Mouse (Mus musculus) midbrain, embryonic 13.5 days (tissue): ENCODE results near the gene Ndrg2. TPM values are rescaled to one million over a fixed set of nuclear protein-coding genes. Genes with fewer than 3 reads are reported as not detected.
A peak's percentile ranks its signal among the peaks of the same experiment; 100 is the strongest.

ENCODE experiments used
- ATAC-seq: fragments of 200-750 bp; cut with Nextera tagmentation; 2 replicates; pipeline ENCODE4 v1.8.0; 2017; ENCODE audit warnings: mild to moderate bottlenecking, moderate TSS enrichment, moderate library complexity
- H3K27ac ChIP-seq: fragments of 300-500 bp; sonication (generic); 2 replicates; pipeline ENCODE4 v1.5.1; 2015; ENCODE audit warnings: inconsistent platforms, mild to moderate bottlenecking, moderate library complexity
- H3K27me3 ChIP-seq: fragments of 300-500 bp; sonication (generic); 2 replicates; pipeline ENCODE4 v1.6.1; 2015; ENCODE audit warnings: mild to moderate bottlenecking, inconsistent platforms
- H3K36me3 ChIP-seq: fragments of 300-500 bp; sonication (generic); 2 replicates; pipeline ENCODE4 v1.6.1; 2015; ENCODE audit warnings: mild to moderate bottlenecking, inconsistent platforms
- H3K4me1 ChIP-seq: fragments of 300-500 bp; sonication (generic); replicated peaks from 2 replicates; pipeline ENCODE4 v1.6.1; 2015; ENCODE audit warnings: inconsistent platforms
- H3K4me2 ChIP-seq: fragments of 300-500 bp; sonication (generic); replicated peaks from 2 replicates; pipeline ENCODE4 v1.6.1; 2015; ENCODE audit warnings: moderate library complexity, mild to moderate bottlenecking, inconsistent platforms
- H3K4me3 ChIP-seq: fragments of 300-500 bp; sonication (generic); replicated peaks from 2 replicates; pipeline ENCODE4 v1.5.1; 2015; ENCODE audit warnings: mild to moderate bottlenecking, inconsistent platforms
- H3K9ac ChIP-seq: fragments of 300-500 bp; sonication (generic); replicated peaks from 2 replicates; pipeline ENCODE4 v1.6.1; 2015; ENCODE audit warnings: mild to moderate bottlenecking, inconsistent platforms
- H3K9me3 ChIP-seq: fragments of 300-500 bp; sonication (generic); 2 replicates; pipeline ENCODE4 v1.6.1; 2016; ENCODE audit warnings: mild to moderate bottlenecking, inconsistent platforms
- WGBS: fragments of 180-500 bp; shearing (Covaris S2); methylation state at CpG from one replicate; pipeline ENCODE4 v1.1.7; 2015; 5-methylcytosine and 5-hydroxymethylcytosine counted together
- polyA plus RNA-seq: library from polyadenylated mRNA; unstranded; fragments of >200 nt; fragmentation: Nextera tagmentation; extraction: Ambion mirVana; gene quantifications from 2 replicates; pipeline ENCODE4 v1.2.1, GENCODE M21; 2015

Ndrg2 gene
- polyA plus RNA-seq: 66.6 and 69.7 TPM in 2 replicates

DNA sequence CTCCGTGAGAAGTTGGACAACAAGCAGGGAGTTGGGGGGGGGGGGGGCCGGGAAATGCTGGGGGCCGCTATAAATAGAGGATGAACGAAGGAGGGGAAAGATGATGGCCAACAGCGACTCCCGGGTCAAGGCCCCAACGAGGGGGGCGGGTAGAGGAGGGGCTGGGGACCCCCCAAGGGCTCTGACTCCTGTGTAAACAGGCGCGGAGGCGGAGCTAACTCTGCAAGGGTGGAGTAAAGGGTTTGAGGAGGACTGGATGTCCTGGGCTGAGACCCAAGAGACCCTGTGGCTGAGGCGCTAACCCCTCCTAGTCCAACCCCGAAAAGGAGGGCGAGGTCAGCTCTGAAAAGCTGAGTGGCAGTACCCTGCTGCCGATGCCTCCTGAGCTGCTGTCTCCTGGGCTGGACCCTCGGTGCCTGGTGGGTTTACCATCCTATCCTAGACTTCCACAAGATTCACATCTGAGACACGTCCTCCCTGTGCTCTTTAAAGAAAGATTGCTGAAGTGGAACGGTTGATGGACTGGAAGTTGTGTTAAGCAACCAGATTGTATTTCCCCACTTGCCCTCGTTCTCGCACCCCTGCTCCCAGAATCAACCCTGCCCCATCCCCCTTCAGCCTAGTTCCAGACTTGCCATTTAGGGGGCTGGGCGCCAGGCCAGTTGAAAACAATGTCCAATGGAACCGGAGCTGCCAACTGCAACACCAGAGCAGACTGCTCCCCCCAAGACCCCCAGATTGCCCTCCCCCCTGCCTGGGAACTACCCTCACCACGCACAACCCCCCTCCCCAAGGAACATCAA is at the start of gene Ndrg2:
Gene Ndrg2 (minus strand): TSS at position 199 of the 803 bp plus-strand sequence.
- WGBS: under 1% methylated on average over 22 of the region's 23 CpGs
- Histone ChIP-seq H3K4me3 (peak within 1 kb of the TSS; percentile 61), H3K9ac (peak within 1 kb of the TSS; percentile 77), H3K27ac (peak within 1 kb of the TSS; percentile 65), H3K4me2 (peak within 1 kb of the TSS; percentile 99), H3K27me3 (peaks cover 7% of the 10 kb centered on the region), H3K36me3 (no peaks in the 10 kb centered on the region), H3K4me1 (peaks cover 25% of the 10 kb centered on the region), H3K9me3 (no peaks in the 10 kb centered on the region)
- ATAC-seq: peak; percentile 68

DNA sequence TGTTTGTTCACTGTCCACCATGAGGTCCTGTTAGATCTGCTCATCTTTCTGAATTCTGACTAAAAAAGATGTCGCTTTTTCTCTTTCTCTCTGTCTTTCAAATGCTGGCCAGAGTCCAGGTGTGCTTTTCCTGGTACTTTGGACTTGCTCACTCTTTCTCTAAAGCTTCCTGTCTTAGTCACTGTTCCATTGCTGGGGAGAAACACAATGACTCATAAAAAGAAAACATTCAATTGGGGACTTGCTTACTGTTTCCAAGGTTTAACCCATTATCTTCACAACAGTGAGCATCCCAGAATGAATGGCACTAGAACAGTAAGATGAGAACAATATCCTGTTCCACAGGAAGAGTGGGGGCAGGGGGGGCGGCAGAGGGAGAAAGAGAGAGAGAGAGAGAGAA is 46.4 kb upstream of the Ndrg2 start:
- Histone ChIP-seq H3K4me1 (no peaks in the 10 kb centered on the region), H3K27ac (no peak overlapping the region), H3K9ac (no peak overlapping the region), H3K9me3 (no peaks in the 10 kb centered on the region), H3K36me3 (no peaks in the 10 kb centered on the region), H3K4me2 (no peak overlapping the region), H3K27me3 (no peaks in the 10 kb centered on the region), H3K4me3 (no peak overlapping the region)
- ATAC-seq: no peak
- 84% methylated on average over 2 of the region's 2 CpGs for WGBS

DNA sequence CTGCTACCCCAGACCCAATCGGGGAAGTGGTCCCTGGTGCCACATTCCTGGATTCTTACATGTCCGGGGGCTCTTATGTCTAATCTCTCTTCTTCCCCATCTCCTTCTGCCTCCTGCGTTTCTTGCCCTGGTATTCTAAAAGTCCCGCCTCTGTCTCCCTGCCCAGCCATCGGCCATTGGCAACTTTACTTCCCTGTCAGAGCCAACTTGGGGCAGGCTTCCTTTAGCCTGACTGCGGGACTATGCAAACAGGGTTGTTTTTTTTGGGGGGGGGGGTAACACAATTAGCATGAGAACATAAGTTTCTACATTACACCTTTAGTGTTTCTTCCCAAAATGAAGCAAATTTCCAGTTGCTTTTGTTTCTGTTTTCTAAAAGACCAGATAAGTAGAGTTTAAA is 29.4 kb upstream of the Ndrg2 start:
- Histone ChIP-seq H3K4me2 (no peak overlapping the region), H3K4me1 (no peaks in the 10 kb centered on the region), H3K27me3 (no peaks in the 10 kb centered on the region), H3K27ac (no peak overlapping the region), H3K36me3 (no peaks in the 10 kb centered on the region), H3K9ac (no peak overlapping the region), H3K4me3 (no peak overlapping the region), H3K9me3 (no peaks in the 10 kb centered on the region)
- WGBS: 86% methylated on average over 6 of the region's 6 CpGs
- ATAC-seq: no peak

DNA sequence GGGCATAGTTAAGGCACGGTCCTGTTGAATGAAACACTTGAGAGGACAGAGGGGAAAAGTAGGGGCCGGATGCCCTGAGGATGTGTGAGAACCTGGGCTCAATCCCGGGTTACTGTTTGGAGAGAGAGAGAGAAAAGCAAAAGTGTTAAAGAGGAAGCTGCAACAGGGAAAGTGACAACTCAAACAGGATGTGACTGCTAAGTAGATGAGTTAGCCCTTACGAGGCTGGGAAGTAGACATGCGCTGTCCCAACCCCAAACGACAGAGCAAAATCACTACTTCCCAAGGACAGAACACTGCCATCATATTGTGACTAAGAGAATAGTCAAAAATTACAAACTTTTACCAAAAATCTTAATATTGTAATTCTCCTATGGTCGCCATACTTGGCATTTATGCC is 28.3 kb upstream of the Ndrg2 start:
- H3K4me1 ChIP-seq: no peaks in the 10 kb centered on the region
- WGBS: 78% methylated on average over 7 of the region's 7 CpGs
- no peak overlapping the region for H3K9ac ChIP-seq

DNA sequence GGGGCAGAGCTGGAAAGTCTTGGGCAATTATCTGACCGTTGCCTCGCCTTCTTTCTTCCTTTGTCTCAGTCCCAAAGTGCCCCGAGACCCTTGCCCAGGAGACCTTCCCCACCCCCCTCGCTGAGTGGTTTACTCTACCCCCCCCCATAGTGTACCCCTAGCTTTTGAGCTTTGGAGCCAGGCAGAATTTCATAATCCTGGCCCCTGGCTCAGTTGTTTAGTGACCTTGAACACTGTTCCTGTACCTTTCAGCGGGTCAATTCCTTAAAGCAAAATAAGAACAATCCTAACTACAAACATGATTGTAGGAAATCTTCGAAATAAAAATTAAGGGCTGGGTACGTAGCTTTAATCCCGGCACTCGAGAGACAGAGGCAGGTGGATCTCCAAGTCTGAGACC is 27.6 kb upstream of the Ndrg2 start:
- Histone ChIP-seq H3K4me2 (no peak overlapping the region), H3K27me3 (no peaks in the 10 kb centered on the region), H3K4me1 (no peaks in the 10 kb centered on the region), H3K9me3 (no peaks in the 10 kb centered on the region), H3K9ac (no peak overlapping the region), H3K4me3 (no peak overlapping the region), H3K27ac (no peak overlapping the region), H3K36me3 (no peaks in the 10 kb centered on the region)
- ATAC-seq: no peak
- 55% methylated on average over 9 of the region's 9 CpGs for WGBS

More for the DNA sequence above, 28.3 kb upstream of the Ndrg2 start:
- ATAC-seq: no peak
- Histone ChIP-seq H3K9me3 (no peaks in the 10 kb centered on the region), H3K36me3 (no peaks in the 10 kb centered on the region), H3K27ac (no peak overlapping the region), H3K27me3 (no peaks in the 10 kb centered on the region), H3K4me3 (no peak overlapping the region), H3K4me2 (no peak overlapping the region)

DNA sequence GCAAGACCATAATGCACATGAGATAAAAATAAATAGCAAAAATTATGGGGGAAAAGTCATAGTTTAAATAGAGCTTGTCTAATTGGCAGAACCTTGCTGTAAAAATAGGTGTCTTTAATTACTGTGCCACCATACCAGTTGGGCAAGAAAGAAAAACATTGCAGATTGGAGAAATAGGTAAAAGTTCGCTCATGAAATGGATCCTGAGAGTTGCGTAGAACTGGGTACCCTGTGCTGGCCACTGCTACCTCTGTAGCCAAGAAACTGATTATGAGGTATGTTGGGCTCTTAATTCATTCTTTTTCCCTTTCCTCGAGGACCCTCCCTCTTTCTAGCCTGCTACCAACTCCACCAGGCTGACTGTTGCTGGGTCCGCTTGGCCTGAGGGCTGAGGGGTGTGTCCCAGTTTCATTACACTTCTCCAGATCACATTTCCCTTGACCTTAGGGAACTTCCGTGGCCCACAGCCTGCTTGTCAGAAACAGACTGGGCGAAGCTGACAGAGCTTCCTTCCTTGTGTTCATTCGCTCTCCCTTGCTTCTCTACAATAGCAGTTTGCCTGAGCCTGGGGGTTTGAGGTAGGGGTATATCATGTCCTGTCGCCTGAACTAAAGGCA is 27.1 kb upstream of the Ndrg2 start:
- H3K9me3 ChIP-seq: no peaks in the 10 kb centered on the region
- 42% methylated on average over 8 of the region's 8 CpGs for WGBS
- H3K4me1 ChIP-seq: no peaks in the 10 kb centered on the region
- no peak for ATAC-seq
- no peaks in the 10 kb centered on the region for H3K36me3 ChIP-seq
- no peak overlapping the region for H3K4me2 ChIP-seq
- H3K27ac ChIP-seq: no peak overlapping the region
- no peak overlapping the region for H3K9ac ChIP-seq
- no peak overlapping the region for H3K4me3 ChIP-seq
- no peaks in the 10 kb centered on the region for H3K27me3 ChIP-seq

DNA sequence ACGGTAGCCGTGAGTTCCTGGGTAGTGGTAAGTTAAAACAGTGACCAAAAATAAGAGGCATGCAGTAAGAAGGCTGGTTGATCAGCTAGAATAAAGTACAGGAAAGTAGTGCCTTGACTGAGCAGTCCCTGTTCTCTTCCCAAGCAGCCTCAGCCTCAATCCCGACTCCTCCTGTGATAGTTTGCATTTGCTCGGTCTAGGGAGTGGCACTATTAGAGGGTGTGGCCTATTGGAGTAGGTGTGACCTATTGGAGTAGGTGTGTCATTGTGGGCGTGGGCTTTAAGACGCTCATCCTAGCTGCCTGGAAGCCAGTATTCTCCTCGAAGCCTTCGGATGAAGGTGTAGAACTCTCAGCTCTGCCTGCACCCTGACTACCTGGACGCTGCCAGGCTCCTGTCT is 25.0 kb upstream of the Ndrg2 start:
- Histone ChIP-seq H3K9ac (no peak overlapping the region), H3K4me2 (no peak overlapping the region), H3K4me3 (no peak overlapping the region), H3K27ac (no peak overlapping the region), H3K27me3 (no peaks in the 10 kb centered on the region), H3K36me3 (no peaks in the 10 kb centered on the region), H3K4me1 (no peaks in the 10 kb centered on the region), H3K9me3 (no peaks in the 10 kb centered on the region)
- ATAC-seq: no peak
- 89% methylated on average over 9 of the region's 9 CpGs for WGBS

DNA sequence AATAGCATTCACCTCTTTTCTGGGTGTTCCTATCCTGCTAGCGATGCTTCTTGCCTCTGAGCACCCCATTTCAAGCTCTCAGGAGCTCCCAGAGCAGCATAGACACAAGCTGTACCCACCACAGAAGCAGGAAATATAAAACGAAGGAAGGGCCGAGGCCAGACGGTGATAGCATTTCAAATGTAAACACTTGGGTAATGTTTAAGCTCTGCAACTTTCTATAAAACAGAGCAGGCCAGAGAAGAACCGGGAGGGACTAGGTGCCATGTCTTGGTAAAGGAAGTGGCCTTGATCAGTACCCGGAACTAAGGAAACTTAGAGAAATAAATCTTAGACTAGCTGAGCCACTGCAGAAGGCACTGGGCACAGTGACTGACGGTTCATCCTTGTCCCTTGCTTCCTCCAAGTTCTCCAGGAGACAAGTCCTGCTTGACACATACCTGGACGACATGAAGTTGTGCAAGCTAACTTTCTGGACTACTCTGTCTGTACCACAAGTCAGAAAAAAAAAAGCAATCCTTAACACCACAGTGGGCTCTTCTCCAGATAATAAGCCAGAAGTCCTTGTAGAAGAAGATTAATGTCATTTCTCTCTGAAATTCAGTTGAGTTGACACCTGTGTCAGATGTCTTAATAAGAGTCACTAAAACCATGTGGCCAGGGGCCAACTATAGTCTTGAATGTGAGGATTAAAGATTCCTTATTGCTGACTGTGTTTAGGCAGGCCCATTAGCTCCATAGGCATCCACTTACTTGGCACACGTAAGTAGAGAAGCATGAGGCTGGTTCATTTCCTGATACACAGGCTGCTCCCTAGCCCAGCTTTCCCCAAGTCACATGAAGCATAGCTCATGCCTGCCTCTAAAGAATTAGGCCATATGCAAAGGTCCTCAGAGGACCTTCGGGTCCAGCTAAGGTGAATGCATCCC is 18.4 kb upstream of the Ndrg2 start:
- H3K9ac ChIP-seq: no peak overlapping the region
- no peak overlapping the region for H3K4me2 ChIP-seq
- ATAC-seq: no peak
- H3K9me3 ChIP-seq: no peaks in the 10 kb centered on the region
- H3K27me3 ChIP-seq: no peaks in the 10 kb centered on the region
- no peak overlapping the region for H3K4me3 ChIP-seq
- no peaks in the 10 kb centered on the region for H3K4me1 ChIP-seq
- no peak overlapping the region for H3K27ac ChIP-seq
- 79% methylated on average over 10 of the region's 10 CpGs for WGBS
- H3K36me3 ChIP-seq: no peaks in the 10 kb centered on the region

DNA sequence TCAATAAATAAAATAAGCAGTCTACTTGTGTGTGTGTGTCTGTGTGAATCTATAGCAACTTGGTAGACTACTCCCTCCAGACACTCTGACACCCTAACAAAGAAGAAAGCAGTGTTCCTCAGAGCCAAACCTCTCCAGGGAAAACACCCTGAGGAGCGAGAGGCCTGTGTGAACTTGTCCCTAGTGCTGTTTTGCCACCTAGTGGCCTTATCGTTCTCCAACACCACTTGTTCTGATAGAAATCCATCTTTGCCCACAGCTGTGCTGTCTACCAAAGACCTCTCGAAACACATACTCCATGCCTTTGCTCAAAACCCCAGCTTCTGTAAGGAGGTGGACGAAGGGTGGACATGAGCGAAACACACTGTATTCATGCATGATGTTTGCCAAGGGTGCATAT is 16.9 kb upstream of the Ndrg2 start:
- H3K4me1 ChIP-seq: no peaks in the 10 kb centered on the region
- WGBS: 37% methylated on average over 5 of the region's 5 CpGs
- peak; percentile 85 for ATAC-seq
- H3K27me3 ChIP-seq: no peaks in the 10 kb centered on the region
- no peaks in the 10 kb centered on the region for H3K9me3 ChIP-seq
- H3K36me3 ChIP-seq: no peaks in the 10 kb centered on the region
- H3K4me3 ChIP-seq: no peak overlapping the region
- no peak overlapping the region for H3K9ac ChIP-seq
- no peak overlapping the region for H3K4me2 ChIP-seq
- no peak overlapping the region for H3K27ac ChIP-seq

DNA sequence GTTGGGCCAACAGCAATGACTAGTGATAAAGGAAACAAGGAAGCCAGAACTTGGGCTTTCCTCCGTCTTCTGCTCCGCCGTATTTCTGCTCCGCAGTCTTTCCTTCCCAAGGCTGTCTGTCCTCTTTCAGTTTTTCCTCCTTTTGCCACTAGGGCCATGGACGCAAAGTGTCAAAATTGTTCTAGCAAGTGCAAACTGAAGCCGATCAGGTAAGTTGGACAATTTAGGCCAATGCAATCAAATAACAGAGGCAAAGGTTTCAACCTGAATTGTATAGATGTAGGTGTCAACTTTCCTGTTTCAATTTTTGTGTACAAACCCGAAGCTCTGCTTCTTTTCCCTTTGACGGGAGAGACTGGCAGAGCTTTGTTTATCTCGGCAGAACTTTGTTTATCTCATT is 16.0 kb upstream of the Ndrg2 start:
- 75% methylated on average over 9 of the region's 9 CpGs for WGBS
- Histone ChIP-seq H3K9ac (no peak overlapping the region), H3K4me1 (no peaks in the 10 kb centered on the region), H3K4me2 (no peak overlapping the region), H3K27ac (no peak overlapping the region), H3K9me3 (no peaks in the 10 kb centered on the region), H3K4me3 (no peak overlapping the region), H3K36me3 (no peaks in the 10 kb centered on the region), H3K27me3 (no peaks in the 10 kb centered on the region)
- no peak for ATAC-seq

DNA sequence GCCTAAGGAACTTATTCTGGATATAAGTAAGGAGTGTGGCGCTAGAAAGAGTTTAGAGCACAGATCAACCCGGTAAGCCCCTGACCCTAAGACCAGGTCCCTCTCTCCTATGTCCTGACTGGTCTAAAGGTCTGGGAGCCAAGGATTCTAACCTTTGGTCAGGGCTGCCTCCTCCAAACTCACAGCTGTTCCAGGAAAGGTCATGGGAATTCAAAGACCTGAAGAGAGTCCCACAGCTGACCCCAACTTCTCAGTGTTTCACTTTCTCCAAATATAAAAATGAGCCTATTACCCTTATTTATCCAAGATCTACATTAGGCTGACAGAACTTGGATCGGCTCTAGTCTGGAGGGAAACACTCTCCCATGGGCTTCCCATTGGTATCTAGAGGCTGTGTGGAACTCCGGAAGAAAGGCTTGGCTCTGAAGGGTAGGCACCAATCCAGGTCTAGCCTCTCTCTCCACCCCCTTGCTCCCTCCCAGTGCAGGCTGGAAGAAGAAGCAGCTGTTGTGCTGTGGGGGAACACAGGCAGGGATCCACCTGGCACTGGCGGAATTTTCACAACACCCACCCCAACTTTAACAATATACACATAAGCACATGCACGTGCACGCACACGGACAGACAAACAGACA is 15.5 kb upstream of the Ndrg2 start:
- no peaks in the 10 kb centered on the region for H3K27me3 ChIP-seq
- H3K4me1 ChIP-seq: no peaks in the 10 kb centered on the region
- no peaks in the 10 kb centered on the region for H3K9me3 ChIP-seq
- no peak for ATAC-seq
- no peaks in the 10 kb centered on the region for H3K36me3 ChIP-seq
- no peak overlapping the region for H3K4me3 ChIP-seq
- H3K27ac ChIP-seq: no peak overlapping the region
- WGBS: 84% methylated on average over 8 of the region's 8 CpGs
- H3K9ac ChIP-seq: no peak overlapping the region
- no peak overlapping the region for H3K4me2 ChIP-seq
